Mouse (Mus musculus): ENCODE results near the gene Mknk2. TPM values are rescaled to one million over a fixed set of nuclear protein-coding genes. Genes with fewer than 3 reads are reported as not detected.

Mknk2 gene
- total and polyA plus RNA-seq, 3 experiments = 47.4 to 184 (median 87.1) TPM

DNA sequence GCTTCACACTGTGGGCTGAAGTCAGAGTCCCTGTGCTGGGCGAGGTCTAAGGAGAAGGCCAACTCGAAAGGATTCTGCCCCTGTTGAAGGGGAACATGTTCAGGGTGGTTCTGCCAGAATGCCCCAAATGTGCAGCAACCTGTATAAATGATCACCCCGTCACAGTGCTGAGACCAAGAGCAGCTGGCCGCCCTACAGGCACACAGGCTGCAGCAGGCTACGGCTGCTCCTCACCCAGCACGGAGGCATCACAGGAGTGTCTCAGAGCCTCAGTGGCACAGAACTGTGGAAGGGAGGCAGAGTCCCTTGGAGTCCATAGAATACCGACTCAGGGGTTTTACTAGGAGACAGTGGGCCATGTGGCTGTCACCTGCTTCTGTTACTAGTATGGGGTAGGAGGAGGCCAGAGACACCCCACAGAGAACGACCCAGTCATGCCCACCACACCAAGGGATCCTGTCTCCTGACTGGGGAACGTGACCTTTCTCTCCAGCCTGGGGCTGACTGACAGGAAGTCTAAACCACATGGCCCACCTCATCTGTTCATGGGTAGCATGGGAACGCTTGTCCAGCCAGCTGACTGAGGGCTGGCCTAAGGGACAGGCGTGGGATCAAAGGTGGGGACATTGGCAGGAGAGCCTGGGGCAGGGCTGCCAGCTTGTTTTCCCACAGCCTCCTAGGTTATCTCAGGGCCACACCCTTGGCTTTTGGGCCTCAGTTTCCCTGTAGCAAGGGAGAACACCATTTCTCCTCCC is 5.8 kb downstream of the Mknk2 start:
- no peaks in the 10 kb centered on the region for H3K9me3 ChIP-seq (replicated peaks; ENCODE audit: insufficient read depth, low read length)
- no peak overlapping the region for H3K27ac ChIP-seq (ENCODE audit: control insufficient read depth, low read depth, low read length)
- H3K79me2 ChIP-seq (ENCODE audit: control insufficient read depth, insufficient read depth, low read length, poor library complexity) = peaks cover 45% of the 10 kb centered on the region
- peaks cover 0 to 8% of the 10 kb centered on the region in 2 experiments; a peak in 1 of 4 replicates for H3K4me1 ChIP-seq (ENCODE audit: control insufficient read depth in 1 of 2, insufficient read depth in 2 of 2, low read length in 2 of 2)
- no peak overlapping the region for H3K4me3 ChIP-seq (ENCODE audit: control insufficient read depth in 1 of 2, insufficient read depth in 1 of 2, low read depth in 2 of 2, low read length in 2 of 2)
- H3K27me3 ChIP-seq (ENCODE audit: control insufficient read depth in 1 of 2, insufficient read depth in 2 of 2, low read length in 2 of 2) = no peaks in the 10 kb centered on the region
- no peak overlapping the region for H3K9ac ChIP-seq (ENCODE audit: control insufficient read depth, low read depth, low read length, poor library complexity, severe bottlenecking)
- no peak for DNase-seq (ENCODE audit: low read depth, low spot score)
- peaks cover 2 to 9% of the 10 kb centered on the region in 2 experiments; a peak in 3 of 4 replicates for H3K36me3 ChIP-seq (ENCODE audit: control insufficient read depth in 1 of 2, insufficient read depth in 2 of 2, low read length in 2 of 2)
- TF ChIP-seq TBP (IDR thresholded peaks at IDR 0.05; ENCODE audit: low read depth, low read length) = no peak
- no peak for TF ChIP-seq USF2 (IDR thresholded peaks at IDR 0.05; ENCODE audit: borderline replicate concordance in 1 of 2, insufficient read depth in 1 of 2, low read depth in 1 of 2, low read length in 2 of 2)
- TF ChIP-seq E2F4 (IDR thresholded peaks at IDR 0.05; ENCODE audit: borderline replicate concordance, low read depth, low read length) = no peak
- TF ChIP-seq MXI1 (IDR thresholded peaks at IDR 0.05; ENCODE audit: low read depth, low read length) = no peak
- TF ChIP-seq EP300 (IDR thresholded peaks at IDR 0.05; ENCODE audit: low read depth in 1 of 2, low read length in 2 of 2) = no peak
- no peak for TF ChIP-seq RAD21 (IDR thresholded peaks at IDR 0.05; ENCODE audit: low read depth, low read length)
- TF ChIP-seq TAL1 (IDR thresholded peaks at IDR 0.05; ENCODE audit: low read length) = no peak
- TF ChIP-seq ZC3H11A (IDR thresholded peaks at IDR 0.05; ENCODE audit: low read depth, low read length) = no peak
- TF ChIP-seq RCOR1 (IDR thresholded peaks at IDR 0.05; ENCODE audit: low read depth, low read length) = no peak
- no peak for TF ChIP-seq ZKSCAN1 (IDR thresholded peaks at IDR 0.05; ENCODE audit: low read depth, low read length)
- TF ChIP-seq SIN3A (IDR thresholded peaks at IDR 0.05; ENCODE audit: low read length) = no peak
- TF ChIP-seq UBTF (IDR thresholded peaks at IDR 0.05; ENCODE audit: borderline replicate concordance, insufficient read depth, low read depth, low read length) = no peak
- TF ChIP-seq BHLHE40 (IDR thresholded peaks at IDR 0.05; ENCODE audit: borderline replicate concordance, low read depth, low read length) = no peak
- TF ChIP-seq POLR2AphosphoS5 (IDR thresholded peaks at IDR 0.05; ENCODE audit: borderline replicate concordance, low read depth, low read length) = no peak

DNA sequence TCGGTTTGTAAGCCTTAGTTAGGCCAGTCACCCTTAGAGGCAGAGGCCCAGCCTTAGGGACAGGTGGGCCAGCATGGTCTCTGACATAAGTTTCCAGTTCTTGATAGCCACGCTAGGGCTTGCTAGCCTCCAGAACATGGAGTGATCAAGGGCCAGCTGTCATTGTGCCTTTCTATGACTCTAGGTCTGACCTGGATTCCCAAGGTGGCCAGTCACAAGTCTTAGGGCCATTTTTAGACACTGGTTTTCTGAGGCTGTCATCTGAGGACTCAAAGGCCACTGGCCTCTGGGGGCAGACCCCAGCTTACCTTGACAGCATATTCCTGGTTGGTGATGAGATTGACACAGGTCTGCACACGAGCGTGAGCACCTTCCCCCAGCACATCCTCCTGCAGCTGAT is 6.7 kb downstream of the Mknk2 start:
- Histone ChIP-seq H3K27me3 (ENCODE audit: control insufficient read depth in 1 of 2, insufficient read depth in 2 of 2, low read length in 2 of 2) (no peaks in the 10 kb centered on the region), H3K4me3 (ENCODE audit: control insufficient read depth in 1 of 2, insufficient read depth in 1 of 2, low read depth in 2 of 2, low read length in 2 of 2) (no peak overlapping the region), H3K9ac (ENCODE audit: control insufficient read depth, low read depth, low read length, poor library complexity, severe bottlenecking) (no peak overlapping the region), H3K4me1 (ENCODE audit: control insufficient read depth in 1 of 2, insufficient read depth in 2 of 2, low read length in 2 of 2) (peaks cover 0 to 8% of the 10 kb centered on the region in 2 experiments; a peak in 1 of 4 replicates), H3K9me3 (replicated peaks; ENCODE audit: insufficient read depth, low read length) (no peaks in the 10 kb centered on the region), H3K79me2 (ENCODE audit: control insufficient read depth, insufficient read depth, low read length, poor library complexity) (peaks cover 40% of the 10 kb centered on the region), H3K27ac (ENCODE audit: control insufficient read depth, low read depth, low read length) (no peak overlapping the region), H3K36me3 (ENCODE audit: control insufficient read depth in 1 of 2, insufficient read depth in 2 of 2, low read length in 2 of 2) (peaks cover 2 to 9% of the 10 kb centered on the region in 2 experiments; a peak in 3 of 4 replicates)
- TF ChIP-seq MXI1 (IDR thresholded peaks at IDR 0.05; ENCODE audit: low read depth, low read length) (no peak), USF2 (IDR thresholded peaks at IDR 0.05; ENCODE audit: borderline replicate concordance in 1 of 2, insufficient read depth in 1 of 2, low read depth in 1 of 2, low read length in 2 of 2) (no peak), ZNF384 (IDR thresholded peaks at IDR 0.05; ENCODE audit: low read depth, low read length) (no peak), HCFC1 (IDR thresholded peaks at IDR 0.05; ENCODE audit: low read depth, low read length) (no peak), RAD21 (IDR thresholded peaks at IDR 0.05; ENCODE audit: low read depth, low read length) (no peak), GATA1 (IDR thresholded peaks at IDR 0.05; ENCODE audit: low read depth, low read length) (no peak), CTCF (IDR thresholded peaks at IDR 0.05 in 2 of 3, conservative IDR thresholded peaks at IDR 0.05 in 1 of 3; ENCODE audit: control insufficient read depth in 1 of 3, insufficient read depth in 1 of 3, low read depth in 2 of 3, low read length in 3 of 3, poor library complexity in 1 of 3, severe bottlenecking in 1 of 3) (no peak), BHLHE40 (IDR thresholded peaks at IDR 0.05; ENCODE audit: borderline replicate concordance, low read depth, low read length) (no peak), ELF1 (IDR thresholded peaks at IDR 0.05; ENCODE audit: low read depth, low read length) (no peak), ZKSCAN1 (IDR thresholded peaks at IDR 0.05; ENCODE audit: low read depth, low read length) (no peak), ETS1 (IDR thresholded peaks at IDR 0.05; ENCODE audit: low read depth, low read length) (no peak), MAX (IDR thresholded peaks at IDR 0.05; ENCODE audit: low read length) (no peak)
- DNase-seq (ENCODE audit: low read depth, low spot score) = no peak

Measured in MEL (cell line).